Mouse (Mus musculus): ENCODE results near the gene Cul4a.
"Not testable (repeated sequence)": the region's sequence is repeated elsewhere in the genome, so short reads cannot be mapped to it uniquely, and the experiment has no call there.

The Cul4a gene

DNA sequence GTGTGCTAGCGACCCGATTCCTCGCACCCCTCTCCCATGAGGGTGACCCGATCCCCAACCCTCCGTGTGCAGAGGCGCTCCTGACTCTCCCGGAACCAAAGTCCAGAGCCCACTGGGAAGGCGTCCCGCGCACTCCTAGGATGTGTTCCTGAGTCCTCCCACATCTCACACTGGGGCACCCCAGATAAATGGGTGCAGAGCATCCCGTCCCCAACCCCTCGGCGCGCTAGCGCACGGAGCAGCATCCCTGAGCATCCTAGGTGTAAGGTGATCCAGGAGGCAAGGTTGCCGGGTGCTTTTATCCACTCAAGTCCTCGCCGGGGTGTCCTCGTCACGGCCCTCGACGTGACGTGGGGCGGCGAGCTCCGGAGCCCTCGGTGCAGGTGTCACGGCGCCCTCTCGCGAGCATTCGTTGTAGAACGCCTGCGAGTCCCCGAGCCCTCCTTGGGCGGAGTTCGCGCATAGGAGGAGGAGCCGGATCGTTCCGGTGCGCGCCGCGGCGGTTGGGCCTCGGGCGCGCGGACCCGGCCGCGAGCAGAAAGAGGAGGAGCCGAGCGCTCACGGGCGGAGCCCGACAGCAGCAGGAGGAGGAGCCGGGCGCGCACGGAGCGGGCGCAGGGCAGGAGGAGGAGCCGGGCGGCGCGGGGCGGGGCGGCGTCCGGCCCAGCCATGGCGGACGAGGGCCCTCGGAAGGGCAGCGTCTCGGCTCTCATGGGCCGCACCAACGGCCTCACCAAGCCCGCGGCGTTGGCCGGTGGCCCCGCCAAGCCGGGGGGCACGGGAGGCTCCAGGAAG lies at the start of gene Cul4a, which contains the start of gene Pcid2:
Gene Cul4a, plus strand, starts transcription at position 535 of the 795 bp plus-strand sequence.
Gene Pcid2, minus strand, starts transcription at position 373 of the 795 bp plus-strand sequence.
- peak; percentile 93 to 94 for DNase-seq (ENCODE audit: low spot score in 2 of 2)

- no peak for DNase-seq (ENCODE audit: low spot score in 2 of 2)
Measured at GRCm38 (mm10) chr8:13057351-13057750, 48.1 kb upstream of the Cul4a start.

GRCm38 (mm10) chr8:13060441-13061150 lies 44.8 kb upstream of the Cul4a start, which contains the start of gene Proz:
TSS of gene Proz (plus strand) at chr8:13060914.
- DNase-seq (ENCODE audit: low spot score in 2 of 2), result no peak

- DNase-seq (ENCODE audit: low spot score in 2 of 2), result no peak
Measured at GRCm38 (mm10) chr8:13063112-13063511, 42.3 kb upstream of the Cul4a start.

GRCm38 (mm10) chr8:13073255-13073654 lies 32.2 kb upstream of the Cul4a start:
- DNase-seq (ENCODE audit: low spot score in 2 of 2), result no peak

GRCm38 (mm10) chr8:13075044-13075443 lies 30.4 kb upstream of the Cul4a start:
- DNase-seq (ENCODE audit: low spot score in 2 of 2), result no peak

- not testable (repeated sequence) for DNase-seq (ENCODE audit: low spot score in 2 of 2)
Measured at GRCm38 (mm10) chr8:13075579-13075978, 29.8 kb upstream of the Cul4a start.

DNA sequence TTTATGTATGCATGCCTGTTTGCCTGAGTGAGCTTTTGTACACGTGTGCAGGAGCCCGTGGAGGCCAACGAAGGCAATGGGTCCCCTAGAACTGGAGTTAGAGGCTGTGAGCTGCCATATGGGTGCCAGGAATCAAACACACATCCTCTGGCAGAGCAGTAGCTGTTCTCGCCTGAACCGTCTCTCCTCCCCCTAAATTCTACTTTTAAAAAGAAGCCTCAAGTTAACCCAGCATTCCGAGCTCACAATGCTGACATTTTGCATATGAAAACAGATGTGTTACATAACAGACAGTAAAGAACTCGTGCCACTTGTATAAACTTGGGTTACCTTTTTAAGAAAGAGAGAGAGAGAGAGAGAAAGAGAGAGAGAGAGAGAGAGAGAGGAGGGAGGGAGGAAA lies 27.9 kb upstream of the Cul4a start:
- DNase-seq (ENCODE audit: low spot score in 2 of 2), result no peak

GRCm38 (mm10) chr8:13104691-13105086 lies 732 bp upstream of the Cul4a start:
- DNase-seq (ENCODE audit: low spot score in 2 of 2), result peak; percentile 93 to 94

- peak; percentile 9 to 26 for DNase-seq (ENCODE audit: low spot score in 2 of 2)
Measured at GRCm38 (mm10) chr8:13105908-13106551, 609 bp downstream of the Cul4a start.

GRCm38 (mm10) chr8:13107990-13108638 lies 2.7 kb downstream of the Cul4a start:
- DNase-seq (ENCODE audit: low spot score in 2 of 2), result no peak

GRCm38 (mm10) chr8:13108967-13109366 lies 3.5 kb downstream of the Cul4a start:
- DNase-seq (ENCODE audit: low spot score in 2 of 2), result no peak

GRCm38 (mm10) chr8:13109416-13109960 lies 4.1 kb downstream of the Cul4a start:
- no peak for DNase-seq (ENCODE audit: low spot score in 2 of 2)

DNA sequence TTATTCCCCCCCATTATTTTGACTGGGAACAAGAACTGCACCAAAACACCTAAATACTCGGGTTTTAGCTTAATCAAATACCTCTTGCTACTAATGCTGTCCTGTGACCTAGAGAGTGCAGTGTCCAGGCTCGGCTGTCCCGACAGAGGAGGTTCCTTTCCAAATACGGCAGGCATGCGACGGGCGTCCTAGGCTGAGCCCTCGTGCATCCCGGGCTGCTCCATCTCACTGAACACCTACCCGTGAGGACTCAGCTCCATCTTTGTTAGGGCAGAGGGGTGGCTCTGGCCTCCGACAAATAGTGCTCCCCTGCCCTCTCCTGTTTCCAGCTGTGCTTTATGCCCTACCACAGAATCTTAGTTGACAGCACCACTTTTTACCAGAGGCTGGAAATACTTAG lies 6.5 kb downstream of the Cul4a start:
- DNase-seq (ENCODE audit: low spot score in 2 of 2), result no peak

- DNase-seq (ENCODE audit: low spot score in 2 of 2), result no peak
Measured at GRCm38 (mm10) chr8:13113232-13113631, 7.8 kb downstream of the Cul4a start.

DNA sequence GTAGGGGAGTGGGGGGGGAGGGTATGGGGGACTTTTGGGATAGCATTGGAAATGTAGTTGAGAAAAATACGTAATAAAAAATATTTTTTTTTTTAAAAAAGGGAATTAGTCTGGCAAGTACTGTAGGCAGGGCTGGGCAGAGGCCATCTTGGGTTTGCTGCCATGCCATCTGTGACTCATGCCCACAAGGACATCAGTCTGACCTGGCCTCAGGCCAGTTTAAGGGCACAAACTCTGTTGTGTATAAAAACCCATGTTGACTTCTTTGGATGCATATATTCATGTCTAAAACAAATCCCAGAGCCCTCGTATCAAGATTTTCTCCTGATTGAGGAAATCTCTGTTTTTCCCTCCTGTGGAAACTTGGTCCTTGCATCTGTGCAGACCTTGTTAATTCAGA lies 11.7 kb downstream of the Cul4a start:
- no peak for DNase-seq (ENCODE audit: low spot score in 2 of 2)

- DNase-seq (ENCODE audit: low spot score in 2 of 2), result no peak
Measured at GRCm38 (mm10) chr8:13118516-13118915, 13.1 kb downstream of the Cul4a start.

- no peak for DNase-seq (ENCODE audit: low spot score in 2 of 2)
Measured at GRCm38 (mm10) chr8:13120882-13121665, 15.7 kb downstream of the Cul4a start.

DNA sequence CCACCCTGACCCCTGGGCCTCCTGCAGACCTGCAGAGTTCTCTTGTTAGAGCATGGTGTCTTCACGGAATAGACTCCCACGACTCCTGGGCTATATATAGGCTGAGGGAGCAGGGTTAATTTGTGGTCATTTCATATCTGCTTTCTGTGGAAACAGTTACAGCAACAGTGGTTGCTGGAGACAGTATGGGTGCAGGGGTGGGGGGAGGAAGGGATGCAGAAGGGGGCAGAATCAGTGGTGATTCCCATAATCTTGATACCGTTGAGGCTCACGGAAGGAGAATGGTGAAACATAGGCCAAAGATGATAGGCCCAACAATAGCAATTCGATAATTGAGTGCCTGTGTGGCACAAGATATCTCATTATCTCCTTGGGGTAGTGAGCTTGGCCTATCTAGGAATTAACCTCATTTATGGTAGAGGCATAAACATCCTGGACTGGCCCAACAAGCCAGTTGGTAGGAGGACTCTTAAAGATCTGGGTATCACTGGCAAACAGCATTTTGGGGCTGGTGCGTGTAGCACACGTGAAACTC lies 17.5 kb downstream of the Cul4a start:
- no peak for DNase-seq (ENCODE audit: low spot score in 2 of 2)

- no peak for DNase-seq (ENCODE audit: low spot score in 2 of 2)
Measured at GRCm38 (mm10) chr8:13124897-13125296, 19.5 kb downstream of the Cul4a start.

Measured in frontal cortex, postnatal 25 days (tissue).